Mouse (Mus musculus): ENCODE measurements around the gene Klrb1.

The Klrb1 gene

GRCm38 (mm10) chr6:128734896-128735295 lies 12.0 kb upstream of the Klrb1 start:
- no peak for DNase-seq (ENCODE audit: low spot score in 2 of 2)

- DNase-seq (ENCODE audit: low spot score in 2 of 2), result no peak
These were observed 11.2 kb upstream of the Klrb1 start for GRCm38 (mm10) chr6:128733908-128734679.

GRCm38 (mm10) chr6:128732032-128732431 lies 9.2 kb upstream of the Klrb1 start:
- no peak for DNase-seq (ENCODE audit: low spot score in 2 of 2)

- DNase-seq (ENCODE audit: low spot score in 2 of 2), result no peak
These were observed 21.2 kb downstream of the Klrb1 start for GRCm38 (mm10) chr6:128701691-128702090.

- no peak for DNase-seq (ENCODE audit: low spot score in 2 of 2)
These were observed 43.3 kb downstream of the Klrb1 start for GRCm38 (mm10) chr6:128679574-128679973.

GRCm38 (mm10) chr6:128669936-128670335 lies 52.9 kb downstream of the Klrb1 start:
- DNase-seq (ENCODE audit: low spot score in 2 of 2), result no peak

- no peak for DNase-seq (ENCODE audit: low spot score in 2 of 2)
These were observed 60.7 kb downstream of the Klrb1 start, which contains the start of gene Clec2h for GRCm38 (mm10) chr6:128662206-128662605. Gene Clec2h (plus strand): TSS chr6:128662385.

GRCm38 (mm10) chr6:128661249-128661648 lies 61.6 kb downstream of the Klrb1 start:
- no peak for DNase-seq (ENCODE audit: low spot score in 2 of 2)

All from urinary bladder, postnatal 36 days (tissue).